Mouse (Mus musculus) megakaryocyte, embryonic 14.5 days (primary cell): Measurements from ENCODE around the gene Cfap43.

ENCODE experiments used
- FLI1 ChIP-seq: IDR thresholded peaks from 2 replicates; pipeline ENCODE4 v1.6.1; 2012; ENCODE audit warnings: low read length, inconsistent platforms, mixed read lengths
- GATA1 ChIP-seq: IDR thresholded peaks from 3 replicates; pipeline ENCODE4 v1.6.1; 2012; ENCODE audit warnings: mixed read lengths, low read length, inconsistent platforms, borderline replicate concordance

GRCm38 (mm10) chr19:47898472-47899079 lies 20.5 kb downstream of the Cfap43 start:
- TF ChIP-seq GATA1 (no peak), FLI1 (no peak)
